Mouse (Mus musculus) adrenal gland, postnatal 25 days (tissue): ENCODE data around the gene A1cf. TPM values are rescaled to one million over a fixed set of nuclear protein-coding genes. Genes with fewer than 3 reads are reported as not detected.
A peak's percentile ranks its signal among the peaks of the same experiment; 100 is the strongest.

ENCODE experiments used
- DNase-seq: peaks from one replicate; pipeline ENCODE4 v3.0.0; 2021; ENCODE audit warnings: mixed read lengths
- total RNA-seq: library from RNA; stranded (reverse); gene quantifications from 2 replicates; pipeline ENCODE4 v1.2.3, GENCODE M21; 2021

A1cf gene
- total RNA-seq, 1 experiment from 2014 or later, result not detected

DNA sequence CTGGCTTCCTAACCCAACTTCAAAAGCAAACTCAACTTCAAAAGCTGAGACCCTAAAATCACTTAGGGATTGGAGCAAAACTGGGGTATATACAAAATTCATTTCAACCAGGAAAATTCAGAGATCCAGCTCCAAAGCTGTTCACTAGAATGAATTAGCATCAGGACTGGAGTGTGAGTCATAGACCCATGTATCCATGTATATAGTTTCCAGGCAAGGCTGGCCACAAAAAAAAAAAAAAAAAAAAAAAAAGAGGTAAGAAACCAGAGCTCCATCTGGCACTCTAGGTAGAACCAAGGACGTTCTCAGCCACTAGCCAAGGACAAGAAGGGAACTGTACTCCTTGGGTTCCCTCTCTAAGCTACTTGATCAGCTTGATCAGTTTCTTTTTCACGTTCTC, 85.2 kb downstream of the A1cf start:
- no peak for DNase-seq

GRCm38 (mm10) chr19:31954267-31954666, 85.7 kb downstream of the A1cf start:
- DNase-seq, result no peak

- no peak for DNase-seq
Observed at GRCm38 (mm10) chr19:31954696-31955095, 86.1 kb downstream of the A1cf start.

DNA sequence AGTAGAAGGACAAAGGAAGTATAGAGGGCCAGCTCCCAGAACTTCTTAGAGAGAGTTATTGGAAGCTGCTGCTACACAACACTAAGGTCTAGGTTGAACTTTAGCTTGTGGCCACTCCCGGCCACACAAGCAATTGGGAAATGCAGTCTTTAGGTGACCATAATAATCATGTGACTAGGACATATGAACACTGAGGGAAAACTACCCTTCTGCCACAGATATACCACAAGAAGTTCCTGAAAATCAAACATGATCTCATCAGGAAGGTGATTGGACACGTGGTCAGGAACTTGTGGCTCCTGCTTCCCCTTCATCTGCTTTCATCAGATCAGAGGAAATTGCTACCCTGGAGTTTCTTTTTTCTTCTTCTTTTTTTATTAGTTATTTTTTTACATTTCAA, 87.8 kb downstream of the A1cf start:
- DNase-seq, result no peak

GRCm38 (mm10) chr19:31960434-31960833, 91.9 kb downstream of the A1cf start:
- no peak for DNase-seq

GRCm38 (mm10) chr19:31963147-31963546, 94.6 kb downstream of the A1cf start:
- DNase-seq, result no peak

GRCm38 (mm10) chr19:31967933-31968532, 99.5 kb downstream of the A1cf start:
- no peak for DNase-seq

- no peak for DNase-seq
Observed at GRCm38 (mm10) chr19:31971405-31971804, 102.8 kb downstream of the A1cf start.

DNA sequence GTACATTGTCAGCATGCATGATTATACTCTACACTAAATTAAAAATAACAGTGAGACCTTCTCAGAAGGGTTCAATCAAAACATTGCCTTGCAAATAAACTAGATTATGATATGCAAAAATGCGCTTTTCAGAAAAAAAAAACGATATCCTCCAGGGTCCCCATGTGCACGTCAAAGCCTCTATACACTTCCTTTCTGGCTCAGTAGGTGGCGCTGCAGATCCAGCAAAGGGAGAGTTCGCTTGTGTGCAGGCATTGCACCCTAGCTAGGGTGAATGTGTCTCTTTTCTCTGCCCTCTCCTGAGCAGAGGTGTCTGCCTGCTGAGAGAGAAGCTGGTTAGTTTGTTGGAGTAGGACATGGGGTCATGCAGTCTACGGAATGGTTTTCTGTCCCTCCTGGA, 103.4 kb downstream of the A1cf start:
- DNase-seq, result peak; percentile 80

- no peak for DNase-seq
Observed at GRCm38 (mm10) chr19:31975882-31976281, 107.3 kb downstream of the A1cf start.

- no peak for DNase-seq
Observed at GRCm38 (mm10) chr19:31991057-31991456, 122.5 kb downstream of the A1cf start.

- no peak for DNase-seq
Observed at GRCm38 (mm10) chr19:31996916-31997315, 128.4 kb downstream of the A1cf start.

Other genes with a start within 250 kb of the A1cf start
- 7.7 and 8.2 TPM in 2 replicates for gene Prkg1, start 103.7 kb upstream of the A1cf start, total RNA-seq
- gene Asah2, start 239.4 kb downstream of the A1cf start, total RNA-seq, result 16.8 and 27.4 TPM in 2 replicates